Mouse (Mus musculus) cerebellum, postnatal 14 days (tissue): ENCODE data around the gene Cnga1.
"Not testable (repeated sequence)": the region's sequence is repeated elsewhere in the genome, so short reads cannot be mapped to it uniquely, and the experiment has no call there.

Experiments used
- DNase-seq, 2 experiments: peaks; one replicate each; pipeline ENCODE4 v3.0.0; 2021; ENCODE audit warnings: mixed read lengths in 2 of 2

The Cnga1 gene

DNA sequence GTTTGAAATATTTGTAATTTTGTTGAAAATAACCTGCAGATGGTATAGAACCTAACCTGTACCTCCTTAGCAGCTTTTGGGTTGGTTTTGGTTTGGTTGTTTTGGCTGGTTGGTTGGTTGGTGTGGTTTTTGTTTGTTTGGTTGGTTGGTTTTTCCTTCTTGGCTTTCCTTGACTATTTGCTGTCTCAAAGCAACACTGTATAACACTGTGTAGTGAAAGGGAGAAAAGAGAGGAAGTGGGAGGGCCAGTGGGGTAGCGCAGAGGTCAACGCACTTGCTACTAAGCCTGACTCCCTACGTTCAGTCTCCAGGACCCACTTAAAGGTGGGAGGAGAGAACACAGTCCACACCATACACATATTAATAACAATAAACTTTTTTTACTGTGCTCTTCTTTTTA lies 7.5 kb downstream of the Cnga1 start:
- no peak for DNase-seq

DNA sequence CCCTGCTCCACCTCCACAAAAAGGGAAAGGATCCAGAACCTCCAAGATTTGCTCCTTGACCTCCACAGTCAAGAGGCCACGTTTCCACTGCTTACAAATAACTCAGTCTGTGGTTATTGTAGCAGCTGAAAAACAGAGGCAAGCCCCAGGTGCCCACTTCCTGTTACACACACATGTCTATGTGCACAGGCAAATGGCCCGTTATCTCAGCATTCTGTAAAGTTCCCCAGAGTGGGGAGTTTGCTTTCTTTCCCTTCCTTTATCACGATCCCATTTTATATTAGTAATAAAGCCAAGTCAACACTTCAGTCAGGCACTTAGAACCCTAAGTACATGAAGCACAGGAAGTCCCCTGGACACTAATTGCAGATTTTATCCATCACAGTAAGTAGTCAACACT lies 8.0 kb downstream of the Cnga1 start:
- DNase-seq, result no peak

DNA sequence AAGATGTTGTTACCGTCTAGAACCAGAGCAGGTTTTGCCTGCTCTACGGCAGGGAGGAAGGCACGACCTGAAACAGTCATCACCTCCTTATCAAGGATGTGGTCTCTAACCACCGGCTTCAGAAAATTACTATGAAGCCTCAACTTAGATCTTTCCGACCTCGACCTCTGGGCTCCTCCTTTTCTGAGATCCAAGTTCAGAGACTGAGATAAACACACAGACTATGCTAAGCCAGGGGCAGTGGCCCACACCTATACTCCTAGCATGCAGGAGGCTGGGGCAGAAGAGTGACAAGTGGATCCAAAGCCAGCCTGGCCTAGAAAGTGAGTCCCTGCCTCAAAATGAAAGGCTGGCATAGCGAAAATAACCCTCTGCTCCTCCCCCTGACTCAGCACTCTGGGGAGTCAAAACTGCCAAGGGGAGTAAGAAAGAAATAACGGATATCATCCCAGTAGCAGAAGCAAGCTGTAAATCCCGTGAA lies 9.2 kb downstream of the Cnga1 start:
- no peak for DNase-seq

DNA sequence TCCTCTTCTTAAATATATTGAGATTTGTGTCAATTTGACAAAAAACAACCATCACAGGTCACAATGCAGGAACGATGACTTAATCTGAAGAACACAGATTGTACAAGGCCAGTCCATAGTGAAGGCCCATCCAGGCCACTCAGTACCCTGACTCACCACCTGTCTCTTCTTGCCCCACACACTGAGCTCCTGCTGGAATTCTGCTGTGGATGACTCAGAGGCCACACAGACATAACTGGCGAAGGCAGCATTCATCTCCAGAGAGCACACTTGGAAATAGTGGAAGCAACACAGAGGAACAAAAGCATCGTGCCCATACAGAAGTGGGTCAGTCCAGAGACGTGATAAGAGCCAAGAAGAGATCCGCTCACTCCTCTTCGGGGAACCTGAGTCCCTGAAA lies 14.0 kb downstream of the Cnga1 start:
- DNase-seq, result no peak

DNA sequence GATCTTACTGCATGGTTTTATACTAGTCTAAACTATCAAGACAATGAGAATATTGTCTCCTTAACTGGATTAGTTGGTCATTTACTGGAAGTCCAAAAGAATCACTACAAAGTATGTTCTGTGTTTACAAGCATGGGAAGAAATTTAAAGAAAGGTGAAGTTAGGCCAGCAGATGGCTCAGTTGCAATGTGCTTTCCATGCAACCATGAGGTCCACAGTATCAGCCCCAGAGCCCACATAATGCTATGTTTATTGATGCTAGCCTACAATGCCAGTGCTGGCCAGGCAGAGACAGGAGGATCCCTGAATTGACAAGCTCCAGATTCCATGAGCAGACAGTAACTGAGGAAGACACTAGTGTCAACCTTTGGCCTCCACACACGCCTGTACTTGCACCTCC lies 23.1 kb downstream of the Cnga1 start:
- DNase-seq, result no peak

GRCm38 (mm10) chr5:72617413-72617812 lies 26.7 kb downstream of the Cnga1 start:
- DNase-seq, result no peak

GRCm38 (mm10) chr5:72603138-72603537 lies 40.9 kb downstream of the Cnga1 start:
- no peak for DNase-seq

DNA sequence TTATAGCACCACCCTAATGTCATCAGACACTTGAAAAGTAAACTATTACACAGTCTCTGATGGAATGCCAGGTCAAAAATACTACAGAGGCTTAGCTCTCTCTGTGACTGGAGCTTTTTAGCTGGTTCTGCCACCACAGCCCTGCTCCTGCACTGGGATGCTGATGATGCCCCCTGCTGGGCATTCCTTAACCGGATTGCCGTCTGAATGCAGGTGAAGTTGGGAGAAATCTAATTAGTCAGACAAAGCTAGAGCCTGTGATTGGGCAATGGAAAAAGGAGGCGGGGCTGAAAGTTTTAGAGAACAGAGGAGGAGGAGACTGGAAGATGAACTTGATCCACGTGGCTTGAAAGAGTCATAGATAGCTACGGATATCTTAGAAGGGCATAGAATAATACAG lies 43.1 kb downstream of the Cnga1 start:
- peak; percentile 6 to 23 for DNase-seq

GRCm38 (mm10) chr5:72587192-72587681 lies 56.8 kb downstream of the Cnga1 start, which contains the start of gene Gm5868:
Gene Gm5868, minus strand, starts transcription at chr5:72587551.
- DNase-seq, result no peak

GRCm38 (mm10) chr5:72586667-72587191 lies 57.3 kb downstream of the Cnga1 start:
- not testable (repeated sequence) for DNase-seq

GRCm38 (mm10) chr5:72586122-72586521 lies 58.0 kb downstream of the Cnga1 start:
- DNase-seq, result not testable (repeated sequence)

DNA sequence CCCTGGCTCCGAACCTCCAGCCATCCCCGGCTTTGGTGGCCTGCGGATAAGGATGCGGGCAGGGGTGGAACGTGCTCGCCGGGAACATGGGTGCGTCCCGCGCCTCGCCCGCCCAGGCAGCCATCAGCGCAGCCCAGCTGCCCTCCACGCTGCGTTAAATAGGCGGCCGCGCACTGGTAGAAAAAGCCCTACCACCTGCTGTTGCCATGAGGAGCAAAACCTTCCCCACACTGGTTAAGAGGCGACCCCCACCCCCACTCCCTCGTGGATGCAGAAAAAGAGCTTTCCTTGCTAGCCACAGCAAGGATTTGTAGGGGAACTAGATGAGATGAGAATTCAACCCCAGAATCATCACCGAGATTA lies 63.1 kb downstream of the Cnga1 start, which contains the start of gene Zar1:
Zar1 (minus strand) TSS at position 285 of the 363 bp plus-strand sequence.
- DNase-seq, result not testable (repeated sequence)

DNA sequence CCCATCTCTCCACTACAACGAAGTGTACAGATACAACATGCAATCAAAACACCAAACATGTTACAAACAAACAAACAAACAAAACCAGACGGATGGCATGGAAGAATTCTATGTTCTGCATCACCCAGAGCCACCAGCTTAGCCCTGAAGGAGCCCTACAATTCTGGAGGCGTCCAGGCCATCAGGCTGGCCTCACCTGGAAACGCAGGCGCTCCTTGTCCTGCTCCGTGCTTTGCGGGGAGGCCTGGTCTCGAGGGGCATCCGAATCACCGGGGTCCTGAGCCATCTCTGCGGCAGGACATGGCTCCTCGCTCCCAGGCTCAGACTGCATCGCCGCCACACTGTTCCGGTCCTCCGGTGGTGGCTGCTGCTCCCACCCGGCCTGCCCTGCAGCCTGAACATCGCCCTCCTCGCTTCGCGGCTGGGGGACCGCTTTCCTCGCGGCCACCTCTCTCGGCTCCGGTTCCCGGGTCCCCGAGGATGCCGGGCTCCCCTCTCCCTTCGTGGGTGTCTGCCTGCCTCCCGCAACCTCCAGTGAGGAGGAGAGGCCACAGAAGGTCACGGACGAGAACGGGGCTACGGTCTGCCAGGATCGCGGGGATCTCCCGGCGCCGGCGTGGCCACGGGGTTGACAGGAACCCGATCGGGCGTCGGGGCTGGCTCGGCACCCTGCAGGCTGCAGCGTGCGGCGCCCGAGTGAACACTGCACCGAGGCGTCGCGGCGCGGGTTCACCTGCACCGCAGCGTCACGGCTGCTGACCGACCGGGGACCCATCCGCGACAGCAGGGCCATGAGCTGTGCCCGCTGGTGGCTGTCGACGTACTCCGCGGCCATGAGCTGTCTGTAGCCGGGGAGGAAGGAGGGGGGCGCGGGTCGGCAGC lies 63.7 kb downstream of the Cnga1 start:
- DNase-seq, result peak; percentile 12

DNA sequence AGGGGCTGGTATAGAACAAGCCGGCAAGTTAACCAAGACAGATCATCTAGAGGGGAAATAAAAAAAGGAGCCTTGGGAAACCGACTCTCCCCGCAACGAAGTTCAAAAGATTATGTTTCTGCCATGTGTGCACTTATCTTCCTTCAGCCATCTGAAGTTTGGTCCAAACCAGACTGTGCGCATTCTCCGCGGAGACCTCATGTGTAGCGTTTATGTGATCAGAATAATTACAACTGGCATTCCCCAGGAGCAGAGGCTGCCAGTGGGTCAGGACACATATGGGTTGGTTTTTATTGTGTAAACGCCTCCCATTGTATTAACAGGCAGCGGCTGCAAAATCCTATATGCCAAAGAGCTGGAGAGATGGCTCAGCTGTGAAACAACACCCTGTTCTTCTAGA lies 64.5 kb downstream of the Cnga1 start:
- not testable (repeated sequence) for DNase-seq

- DNase-seq, result no peak
These were observed 78.5 kb downstream of the Cnga1 start for GRCm38 (mm10) chr5:72565621-72566020.

DNA sequence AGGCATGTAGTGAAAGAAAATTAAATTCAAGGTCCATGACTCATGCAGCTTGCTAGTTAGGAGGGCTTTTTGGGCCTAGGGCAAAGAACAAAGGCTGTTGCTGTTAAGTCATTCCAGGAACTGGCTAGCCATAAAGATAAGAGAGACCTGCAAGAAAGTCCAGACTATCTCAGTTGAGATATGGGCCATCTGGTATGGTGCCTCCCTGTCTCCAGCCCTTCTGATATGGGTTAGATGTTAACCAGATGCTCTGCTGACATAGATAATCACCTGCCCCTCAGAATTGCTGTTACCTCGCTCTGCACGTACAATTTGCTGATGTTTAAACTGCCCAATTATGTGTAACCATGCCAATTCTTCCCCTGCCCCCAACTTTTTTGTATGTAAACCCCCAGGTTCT lies 80.9 kb downstream of the Cnga1 start:
- DNase-seq, result not testable (repeated sequence)

DNA sequence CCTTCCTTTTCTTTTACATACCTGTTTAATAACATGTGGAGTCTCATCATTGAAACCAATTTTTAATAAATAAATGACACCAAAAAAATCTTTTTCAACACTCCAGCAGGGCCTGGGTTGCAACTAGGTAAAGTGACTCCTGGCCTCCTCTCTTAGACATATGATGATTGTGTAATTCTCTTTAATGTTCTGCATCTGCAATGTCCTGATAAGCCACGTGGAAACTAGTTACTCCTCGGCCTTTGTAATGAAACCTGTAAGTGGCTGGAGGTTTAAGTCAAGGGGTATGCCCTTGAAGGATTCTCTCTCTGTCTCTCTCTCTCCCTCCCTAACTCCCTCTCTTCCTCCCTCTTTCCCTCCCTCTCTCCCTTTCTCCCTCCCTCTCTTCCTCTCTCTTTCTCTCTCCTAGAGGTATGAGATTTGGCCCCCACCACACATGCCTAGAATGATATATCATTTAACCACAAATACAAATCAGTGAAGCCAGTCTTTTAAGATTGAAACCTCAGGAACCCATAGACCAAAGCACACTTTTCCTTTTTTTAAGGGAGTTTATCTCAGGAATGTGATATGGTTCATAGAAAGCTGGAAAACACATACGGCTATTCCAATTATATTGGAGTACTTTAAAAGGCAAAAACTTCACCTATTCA lies 83.0 kb downstream of the Cnga1 start:
- no peak for DNase-seq

DNA sequence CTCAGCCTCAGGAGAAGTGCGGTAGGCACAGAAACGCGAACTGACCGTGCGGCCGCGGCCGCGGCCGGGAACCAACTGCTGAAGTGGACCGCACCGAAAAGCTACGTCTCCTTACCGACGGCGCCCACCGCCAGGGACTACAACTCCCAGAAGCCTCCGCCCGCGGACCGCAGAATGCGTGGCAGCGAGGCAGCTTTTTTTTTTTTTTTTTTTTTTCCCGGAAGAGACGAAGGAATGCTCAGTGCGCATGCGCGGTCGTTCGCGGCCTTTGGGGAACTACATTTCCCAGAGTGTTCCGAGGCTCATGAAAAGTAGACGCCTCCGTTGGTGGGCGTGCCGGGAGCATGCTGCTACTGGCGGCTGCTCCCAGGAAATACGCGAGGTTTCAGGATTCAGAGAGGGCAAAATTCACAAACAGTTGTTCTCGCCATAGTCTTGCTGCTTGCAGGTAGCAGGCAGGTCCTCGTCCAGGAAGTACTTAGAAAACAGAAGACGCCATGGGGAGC lies 84.5 kb downstream of the Cnga1 start, which contains the start of gene Nfxl1:
Nfxl1 (minus strand) TSS at position 141 of the 506 bp plus-strand sequence.
- peak; percentile 99 for DNase-seq

GRCm38 (mm10) chr5:72558716-72559526 lies 85.2 kb downstream of the Cnga1 start:
- no peak for DNase-seq

DNA sequence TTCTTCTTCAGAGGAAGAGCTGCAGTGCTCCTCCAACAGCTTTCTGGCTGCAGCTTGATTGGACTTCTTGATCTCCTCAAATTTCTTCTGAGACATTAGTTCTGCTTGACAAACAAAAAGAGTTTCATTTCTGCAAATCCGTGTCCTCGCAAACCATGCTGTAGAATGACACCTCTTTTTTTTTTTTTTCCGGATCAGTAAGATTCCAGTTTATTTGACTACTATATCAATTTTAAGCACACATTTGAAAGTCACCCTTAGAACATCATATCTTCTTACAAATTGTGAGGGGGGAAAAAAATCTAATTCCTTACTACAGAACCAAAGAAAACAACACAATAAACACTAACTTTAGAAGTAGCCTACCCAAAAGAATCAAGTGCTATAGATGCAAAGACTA lies 87.8 kb downstream of the Cnga1 start:
- no peak for DNase-seq
